Mouse (Mus musculus) testis, adult 2 months (tissue): ENCODE measurements around the gene Sparc.

Experiments used
- CTCF ChIP-seq: fragments of 200-500 bp; IDR thresholded peaks from 2 replicates; pipeline ENCODE4 v1.5.1; 2012; ENCODE audit warnings: low read depth, mild to moderate bottlenecking, inconsistent platforms, low read length, moderate library complexity; ENCODE audit not compliant: control insufficient read depth, insufficient read depth, insufficient replicate concordance
- POLR2A ChIP-seq: fragments of 200-500 bp; IDR thresholded peaks from 2 replicates; pipeline ENCODE4 v1.6.1; 2012; ENCODE audit warnings: low read depth, mild to moderate bottlenecking, inconsistent platforms, low read length, moderate library complexity; ENCODE audit not compliant: control insufficient read depth

DNA sequence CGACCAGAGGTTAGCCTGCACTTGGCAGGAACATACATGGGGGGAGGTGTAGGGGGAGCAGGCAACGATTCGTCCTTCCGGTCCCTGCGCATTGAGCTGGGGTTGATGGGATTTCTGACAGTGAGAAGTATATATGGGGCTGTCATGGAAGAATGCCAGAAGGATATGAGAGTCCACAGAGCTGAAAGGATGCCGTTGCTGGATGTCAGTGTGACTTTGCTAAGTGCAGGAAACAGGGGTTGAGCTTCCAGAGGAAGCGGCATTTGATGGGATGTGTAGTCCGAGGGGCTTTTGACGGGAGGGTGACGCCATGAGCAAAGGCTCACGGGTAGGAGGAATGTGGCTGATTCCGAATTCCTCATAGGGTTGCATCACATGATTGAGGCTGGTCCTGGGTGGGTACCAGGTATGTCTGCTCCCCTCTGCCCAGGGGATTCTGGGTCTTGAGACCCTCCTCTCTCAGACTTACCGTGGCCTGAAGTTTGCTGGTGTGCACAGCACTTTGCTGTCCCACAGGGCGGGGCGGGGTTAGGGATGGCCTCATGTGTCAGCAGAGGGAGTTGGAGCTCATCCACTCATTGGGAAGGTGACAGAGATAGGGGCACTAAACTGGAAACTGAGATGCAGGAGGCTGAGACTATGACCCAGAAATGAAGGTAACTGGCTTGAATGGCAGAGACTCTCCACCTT lies 64.7 kb downstream of the Sparc start:
- TF ChIP-seq POLR2A, result no peak
- TF ChIP-seq CTCF, result no peak
